Mouse (Mus musculus) hindbrain, postnatal 0 days (tissue): Measurements from ENCODE around the gene Ttc23. TPM values are rescaled to one million over a fixed set of nuclear protein-coding genes. Genes with fewer than 3 reads are reported as not detected.

Experiments used
- ATAC-seq: fragments of 200-750 bp; cut with Nextera tagmentation; 2 replicates; pipeline ENCODE4 v1.8.0; 2017; ENCODE audit warnings: mild to moderate bottlenecking, moderate TSS enrichment, moderate library complexity
- DNase-seq: peaks from one replicate; pipeline ENCODE4 v3.0.0-alpha.2; 2015; ENCODE audit warnings: low spot score
- H3K27ac ChIP-seq: fragments of 300-500 bp; sonication (generic); 2 replicates; pipeline ENCODE4 v1.5.1; 2014; ENCODE audit warnings: mild to moderate bottlenecking
- H3K27me3 ChIP-seq: fragments of 300-500 bp; sonication (generic); 2 replicates; pipeline ENCODE4 v1.6.1; 2014; ENCODE audit warnings: low read length, mixed read lengths; ENCODE audit not compliant: insufficient read depth
- H3K36me3 ChIP-seq: fragments of 300-500 bp; sonication (generic); 2 replicates; pipeline ENCODE4 v1.6.1; 2014; ENCODE audit warnings: low read length, mixed read lengths; ENCODE audit not compliant: insufficient read depth
- H3K4me1 ChIP-seq: fragments of 300-500 bp; sonication (generic); 2 replicates; pipeline ENCODE4 v1.6.1; 2014; ENCODE audit warnings: antibody characterized with exemption, low read length, mixed read lengths; ENCODE audit not compliant: insufficient read depth
- H3K4me2 ChIP-seq: fragments of 300-500 bp; sonication (generic); 2 replicates; pipeline ENCODE4 v1.6.1; 2014; ENCODE audit warnings: low read depth, mild to moderate bottlenecking, low read length, moderate library complexity, mixed read lengths
- H3K4me3 ChIP-seq: fragments of 300-500 bp; sonication (generic); 2 replicates; pipeline ENCODE4 v1.5.1; 2014; ENCODE audit warnings: low read length
- H3K9ac ChIP-seq: fragments of 300-500 bp; sonication (generic); replicated peaks from 2 replicates; pipeline ENCODE4 v1.6.1; 2014; ENCODE audit warnings: mild to moderate bottlenecking, low read length, moderate library complexity, mixed read lengths
- H3K9me3 ChIP-seq: fragments of 300-500 bp; sonication (generic); 2 replicates; pipeline ENCODE4 v1.6.1; 2016; ENCODE audit warnings: low read length, mixed read lengths
- CTCF ChIP-seq: IDR thresholded peaks from 2 replicates; pipeline ENCODE4 v1.5.1; 2016; ENCODE audit warnings: antibody characterized with exemption, control low read depth, low read depth
- WGBS: fragments of 180-500 bp; shearing (Covaris S2); extraction: QIAGEN DNeasy Blood & Tissue Kit; methylation state at CpG from one replicate; pipeline ENCODE4 v1.1.7; 2014; 5-methylcytosine and 5-hydroxymethylcytosine counted together
- polyA plus RNA-seq: library from polyadenylated mRNA; unstranded; fragments of >200 nt; fragmentation: Nextera tagmentation; extraction: Ambion mirVana; gene quantifications from 2 replicates; pipeline ENCODE4 v1.2.1, GENCODE M21; 2015
- total RNA-seq: library from RNA; depleted of rRNA; stranded (reverse); fragments of >200 nt; gene quantifications from 2 replicates; pipeline ENCODE4 v1.2.3, GENCODE M21; 2014

Ttc23 gene
- total and polyA plus RNA-seq, 2 experiments from 2014 or later: 5.3 to 6.2 TPM

- H3K4me1 ChIP-seq: peaks cover 6% of the 10 kb centered on the region; the same call in 1 of the 2 replicates
- DNase-seq: no peak
- peaks cover 5% of the 10 kb centered on the region; the same call in 1 of the 2 replicates for H3K36me3 ChIP-seq
- no peaks in the 10 kb centered on the region for H3K9me3 ChIP-seq
- no peak for ATAC-seq
- H3K4me3 ChIP-seq: no peak overlapping the region
- no peak overlapping the region for H3K4me2 ChIP-seq
- H3K27me3 ChIP-seq: no peaks in the 10 kb centered on the region
- no peak overlapping the region for H3K9ac ChIP-seq
- no peak for TF ChIP-seq CTCF
- H3K27ac ChIP-seq: no peak overlapping the region
- 95% methylated on average over 9 of the region's 9 CpGs for WGBS
Observed at GRCm38 (mm10) chr7:67642955-67643354, 4.3 kb upstream of the Ttc23 start.

- WGBS: 29% methylated on average over 8 of the region's 8 CpGs
- DNase-seq: no peak
Observed at GRCm38 (mm10) chr7:67644291-67644690, 2.9 kb upstream of the Ttc23 start.

GRCm38 (mm10) chr7:67644833-67645680 lies 2.2 kb upstream of the Ttc23 start, which contains the start of gene Lrrc28:
Gene Lrrc28 (minus strand): TSS chr7:67645268.
- DNase-seq (peak; percentile 99), ATAC-seq (peak; percentile 100)
- Histone ChIP-seq H3K27me3 (no peaks in the 10 kb centered on the region), H3K4me2 (peak within 1 kb of the TSS; percentile 65), H3K9ac (peak within 1 kb of the TSS; percentile 71), H3K27ac (peak within 1 kb of the TSS; percentile 91), H3K9me3 (no peaks in the 10 kb centered on the region), H3K36me3 (peaks cover 5% of the 10 kb centered on the region; the same call in 1 of the 2 replicates), H3K4me1 (peaks cover 6% of the 10 kb centered on the region; the same call in 1 of the 2 replicates), H3K4me3 (peak within 1 kb of the TSS; percentile 75)
- WGBS: under 1% methylated on average over 55 of the region's 55 CpGs
- TF ChIP-seq CTCF: no peak

More at GRCm38 (mm10) chr7:67644291-67644690, 2.9 kb upstream of the Ttc23 start:
- peak overlapping the region; percentile 71 for H3K9ac ChIP-seq
- no peaks in the 10 kb centered on the region for H3K27me3 ChIP-seq
- no peak for ATAC-seq
- H3K4me3 ChIP-seq: peak overlapping the region; percentile 75
- peak overlapping the region; percentile 65 for H3K4me2 ChIP-seq
- H3K36me3 ChIP-seq: peaks cover 5% of the 10 kb centered on the region; the same call in 1 of the 2 replicates
- TF ChIP-seq CTCF: no peak
- no peak overlapping the region; the same call in 1 of the 2 replicates for H3K27ac ChIP-seq
- H3K9me3 ChIP-seq: no peaks in the 10 kb centered on the region
- H3K4me1 ChIP-seq: peaks cover 6% of the 10 kb centered on the region; the same call in 1 of the 2 replicates

GRCm38 (mm10) chr7:67645681-67646014 lies 1.6 kb upstream of the Ttc23 start:
- Histone ChIP-seq H3K27me3 (no peaks in the 10 kb centered on the region), H3K27ac (peak overlapping the region; percentile 91), H3K4me2 (peak overlapping the region; percentile 62), H3K4me3 (peak overlapping the region; percentile 75), H3K36me3 (peaks cover under 1% of the 10 kb centered on the region; the same call in 1 of the 2 replicates), H3K9ac (peak overlapping the region; percentile 71), H3K9me3 (no peaks in the 10 kb centered on the region), H3K4me1 (peaks cover 6% of the 10 kb centered on the region; the same call in 1 of the 2 replicates)
- ATAC-seq: no peak
- DNase-seq: no peak
- TF ChIP-seq CTCF: 0 out of 2 replicates have a peak, but pooled peaks have one; percentile 6
- WGBS: under 1% methylated on average over 15 of the region's 15 CpGs

- H3K4me3 ChIP-seq: peak overlapping the region; percentile 75
- no peaks in the 10 kb centered on the region for H3K9me3 ChIP-seq
- DNase-seq (peak; percentile 18), ATAC-seq (no peak)
- peak overlapping the region; percentile 71 for H3K9ac ChIP-seq
- no peaks in the 10 kb centered on the region for H3K36me3 ChIP-seq
- no peak for TF ChIP-seq CTCF
- H3K4me2 ChIP-seq: peak overlapping the region; percentile 62
- H3K27ac ChIP-seq: peak overlapping the region; percentile 91; the same call in 1 of the 2 replicates
- no peaks in the 10 kb centered on the region for H3K27me3 ChIP-seq
- H3K4me1 ChIP-seq: peaks cover 6% of the 10 kb centered on the region; the same call in 1 of the 2 replicates
- 2% methylated on average over 6 of the region's 6 CpGs for WGBS
Observed at GRCm38 (mm10) chr7:67646131-67646530, 1.1 kb upstream of the Ttc23 start.

- Histone ChIP-seq H3K36me3 (no peaks in the 10 kb centered on the region), H3K4me2 (peak overlapping the region; percentile 52), H3K4me1 (peaks cover 6% of the 10 kb centered on the region; the same call in 1 of the 2 replicates), H3K4me3 (no peak overlapping the region), H3K27me3 (no peaks in the 10 kb centered on the region), H3K9me3 (no peaks in the 10 kb centered on the region), H3K9ac (no peak overlapping the region), H3K27ac (no peak overlapping the region)
- DNase-seq (no peak), ATAC-seq (no peak)
- no peak for TF ChIP-seq CTCF
- WGBS: 71% methylated on average over 4 of the region's 4 CpGs
Observed at GRCm38 (mm10) chr7:67648376-67648775, 1.2 kb downstream of the Ttc23 start.

- 77% methylated on average over 5 of the region's 5 CpGs for WGBS
- TF ChIP-seq CTCF: no peak
- DNase-seq: no peak
Observed at GRCm38 (mm10) chr7:67652211-67652610, 5.0 kb downstream of the Ttc23 start.

More at GRCm38 (mm10) chr7:67652211-67652610, 5.0 kb downstream of the Ttc23 start:
- H3K4me2 ChIP-seq: no peak overlapping the region
- H3K4me3 ChIP-seq: no peak overlapping the region
- no peaks in the 10 kb centered on the region for H3K27me3 ChIP-seq
- H3K9me3 ChIP-seq: no peaks in the 10 kb centered on the region
- H3K27ac ChIP-seq: no peak overlapping the region
- no peaks in the 10 kb centered on the region for H3K36me3 ChIP-seq
- H3K9ac ChIP-seq: no peak overlapping the region
- no peaks in the 10 kb centered on the region for H3K4me1 ChIP-seq
- ATAC-seq: no peak
